ENCODE assay signal across 8 mouse cellular contexts in genomic region chr2:6267066-6267465, GRCm38 (mm10). TPM values are rescaled to one million over a fixed set of nuclear protein-coding genes. Genes with fewer than 3 reads are reported as not detected.
A peak's percentile ranks its signal among the peaks of the same experiment; 100 is the strongest.
DNase-seq lines count a peak whose midpoint lies in the region; ATAC-seq and TF ChIP-seq lines count a peak whose summit lies in the region.

No protein-coding gene starts in this region.

- H3K4me1 ChIP-seq in forebrain, postnatal 0 days (ENCODE audit: insufficient read depth): 0 out of 2 replicates have a peak, but pooled peaks cover 7% of the 10 kb centered on the region
- H3K4me1 ChIP-seq in forebrain, embryonic 11.5 days (replicated peaks; ENCODE audit: control insufficient read depth, insufficient read depth, low read length): 0 out of 2 replicates have a peak, but pooled peaks cover 4% of the 10 kb centered on the region
- H3K4me1 ChIP-seq in lung, embryonic 14.5 days (ENCODE audit: insufficient read depth): peaks cover 12% of the 10 kb centered on the region
- peaks cover 14% of the 10 kb centered on the region for H3K4me1 ChIP-seq in hindbrain, embryonic 14.5 days (replicated peaks; ENCODE audit: control insufficient read depth, insufficient read depth, low read length)
- H3K4me1 ChIP-seq in neural tube, embryonic 15.5 days: peaks cover 15% of the 10 kb centered on the region

- H3K9me3 ChIP-seq in forebrain, postnatal 0 days (ENCODE audit: low read length): no peaks in the 10 kb centered on the region
- no peaks in the 10 kb centered on the region; the same call in 1 of the 2 replicates for H3K9me3 ChIP-seq in forebrain, embryonic 11.5 days (ENCODE audit: control insufficient read depth, low read length)
- H3K9me3 ChIP-seq in lung, embryonic 14.5 days (ENCODE audit: low read depth, low read length): no peaks in the 10 kb centered on the region
- no peaks in the 10 kb centered on the region for H3K9me3 ChIP-seq in hindbrain, embryonic 14.5 days (ENCODE audit: control insufficient read depth, low read length)
- no peaks in the 10 kb centered on the region for H3K9me3 ChIP-seq in neural tube, embryonic 15.5 days (replicated peaks)

- DNase-seq in forebrain, postnatal 0 days: no peak
- DNase-seq in forebrain, embryonic 11.5 days (ENCODE audit: low spot score): no peak
- DNase-seq in lung, embryonic 14.5 days: no peak
- DNase-seq in lung, postnatal 4 days: no peak
- DNase-seq in hindbrain, embryonic 14.5 days (ENCODE audit: low spot score): no peak
- no peak for DNase-seq in cerebellum, postnatal 14 days
- no peak for DNase-seq in left cerebral cortex, postnatal 25 days (ENCODE audit: low spot score in 2 of 2)

- H3K4me2 ChIP-seq in forebrain, postnatal 0 days (ENCODE audit: low read depth): no peak overlapping the region
- H3K4me2 ChIP-seq in forebrain, embryonic 11.5 days (ENCODE audit: low read depth, low read length, severe bottlenecking): no peak overlapping the region
- H3K4me2 ChIP-seq in lung, embryonic 14.5 days: 0 out of 2 replicates have a peak overlapping the region, but pooled peaks have one; percentile 20
- H3K4me2 ChIP-seq in hindbrain, embryonic 14.5 days (replicated peaks): no peak overlapping the region
- H3K4me2 ChIP-seq in neural tube, embryonic 15.5 days: 0 out of 2 replicates have a peak overlapping the region, but pooled peaks have one; percentile 9

- 0 out of 2 replicates have a peak, but pooled peaks have one; percentile 6 for ATAC-seq in forebrain, postnatal 0 days
- no peak for ATAC-seq in forebrain, embryonic 11.5 days (replicated peaks; ENCODE audit: low FRiP score)
- ATAC-seq in lung, embryonic 14.5 days (ENCODE audit: insufficient read depth): no peak
- no peak for ATAC-seq in hindbrain, embryonic 14.5 days (ENCODE audit: low FRiP score)
- ATAC-seq in neural tube, embryonic 15.5 days (ENCODE audit: low FRiP score): no peak

- 42% methylated on average over 6 of the region's 6 CpGs for WGBS in forebrain, postnatal 0 days
- WGBS in forebrain, embryonic 11.5 days: 71% methylated on average over 6 of the region's 6 CpGs
- WGBS in lung, embryonic 14.5 days: 35% methylated on average over 6 of the region's 6 CpGs
- 31% methylated on average over 6 of the region's 6 CpGs for WGBS in hindbrain, embryonic 14.5 days
- WGBS in neural tube, embryonic 15.5 days: 32% methylated on average over 6 of the region's 6 CpGs

- H3K9ac ChIP-seq in forebrain, postnatal 0 days: no peak overlapping the region
- no peak overlapping the region for H3K9ac ChIP-seq in forebrain, embryonic 11.5 days (ENCODE audit: low read length)
- H3K9ac ChIP-seq in lung, embryonic 14.5 days: no peak overlapping the region
- no peak overlapping the region for H3K9ac ChIP-seq in hindbrain, embryonic 14.5 days
- no peak overlapping the region for H3K9ac ChIP-seq in neural tube, embryonic 15.5 days (replicated peaks)

- no peaks in the 10 kb centered on the region for H3K27me3 ChIP-seq in forebrain, postnatal 0 days (ENCODE audit: insufficient read depth, low read length)
- peaks cover 49% of the 10 kb centered on the region for H3K27me3 ChIP-seq in forebrain, embryonic 11.5 days (ENCODE audit: control insufficient read depth, insufficient read depth, low read length)
- H3K27me3 ChIP-seq in lung, embryonic 14.5 days (ENCODE audit: insufficient read depth, low read length): no peaks in the 10 kb centered on the region
- H3K27me3 ChIP-seq in hindbrain, embryonic 14.5 days (ENCODE audit: control insufficient read depth, insufficient read depth, low read length): no peaks in the 10 kb centered on the region
- no peaks in the 10 kb centered on the region for H3K27me3 ChIP-seq in neural tube, embryonic 15.5 days (replicated peaks)

- TF ChIP-seq CTCF in forebrain, postnatal 0 days (IDR thresholded peaks at IDR 0.05; ENCODE audit: low read depth): no peak
- TF ChIP-seq CTCF in lung, embryonic 14.5 days (IDR thresholded peaks at IDR 0.05; ENCODE audit: low read depth): no peak

- H3K4me3 ChIP-seq in forebrain, postnatal 0 days (ENCODE audit: low read depth, low read length): no peak overlapping the region
- no peak overlapping the region for H3K4me3 ChIP-seq in forebrain, embryonic 11.5 days (ENCODE audit: low read depth, low read length)
- no peak overlapping the region for H3K4me3 ChIP-seq in lung, embryonic 14.5 days (ENCODE audit: low read depth, low read length)
- no peak overlapping the region for H3K4me3 ChIP-seq in hindbrain, embryonic 14.5 days (replicated peaks; ENCODE audit: low read length)
- H3K4me3 ChIP-seq in neural tube, embryonic 15.5 days (replicated peaks): no peak overlapping the region

- intact Hi-C loops in left cerebral cortex, postnatal 25 days (cut with DNase I): no loop called here

- H3K27ac ChIP-seq in forebrain, postnatal 0 days (ENCODE audit: low read depth, low read length): no peak overlapping the region; the same call in 1 of the 2 replicates
- H3K27ac ChIP-seq in forebrain, embryonic 11.5 days (ENCODE audit: low read depth, low read length): no peak overlapping the region
- H3K27ac ChIP-seq in lung, embryonic 14.5 days (ENCODE audit: low read depth): no peak overlapping the region
- peak overlapping the region; percentile 53 for H3K27ac ChIP-seq in hindbrain, embryonic 14.5 days
- peak overlapping the region; percentile 54 for H3K27ac ChIP-seq in neural tube, embryonic 15.5 days (replicated peaks)

- no peaks in the 10 kb centered on the region for H3K36me3 ChIP-seq in forebrain, postnatal 0 days (ENCODE audit: insufficient read depth)
- H3K36me3 ChIP-seq in forebrain, embryonic 11.5 days (ENCODE audit: control insufficient read depth, insufficient read depth, low read length): no peaks in the 10 kb centered on the region
- no peaks in the 10 kb centered on the region for H3K36me3 ChIP-seq in lung, embryonic 14.5 days (ENCODE audit: insufficient read depth)
- H3K36me3 ChIP-seq in hindbrain, embryonic 14.5 days (replicated peaks; ENCODE audit: control insufficient read depth, insufficient read depth): no peaks in the 10 kb centered on the region
- no peaks in the 10 kb centered on the region for H3K36me3 ChIP-seq in neural tube, embryonic 15.5 days

RNA-seq across cellular contexts. Expression of gene Echdc3, which starts 54.2 kb away (rescaled TPM):
- 1.5 TPM in 2 replicates for total RNA-seq in forebrain, postnatal 0 days (2014; rRNA removed)
- polyA plus RNA-seq in forebrain, postnatal 0 days (2015; fragmentation: Nextera tagmentation; extraction: Ambion mirVana): 0.96 and 1.5 TPM in 2 replicates
- 2.3 and 2.9 TPM in 2 replicates for polyA plus RNA-seq in forebrain, embryonic 11.5 days (2014; fragmentation: Nextera tagmentation; extraction: Ambion mirVana)
- polyA plus RNA-seq in lung, embryonic 14.5 days (2014; fragmentation: Nextera tagmentation; extraction: Ambion mirVana): 6.1 and 8.1 TPM in 2 replicates
- polyA plus RNA-seq in hindbrain, embryonic 14.5 days (2014; fragmentation: Nextera tagmentation; extraction: Ambion mirVana): 1.1 and 1.3 TPM in 2 replicates
- polyA plus RNA-seq in neural tube, embryonic 15.5 days (2015; fragmentation: Nextera tagmentation; extraction: Ambion mirVana): 1.3 and 3.2 TPM in 2 replicates
- total RNA-seq in left cerebral cortex, postnatal 25 days (2021): 1 to 10 TPM in 1 of 2 experiments, under 1 TPM in 1; 0.76 to 1.1 TPM

RNA-seq across cellular contexts. Expression of gene Usp6nl, which starts 55.4 kb away (rescaled TPM):
- 13.5 and 18.3 TPM in 2 replicates for total RNA-seq in forebrain, postnatal 0 days (2014; rRNA removed)
- polyA plus RNA-seq in forebrain, postnatal 0 days (2015; fragmentation: Nextera tagmentation; extraction: Ambion mirVana): 3.8 and 6.5 TPM in 2 replicates
- 12.8 and 18.3 TPM in 2 replicates for polyA plus RNA-seq in forebrain, embryonic 11.5 days (2014; fragmentation: Nextera tagmentation; extraction: Ambion mirVana)
- 15.3 and 16.7 TPM in 2 replicates for polyA plus RNA-seq in lung, embryonic 14.5 days (2014; fragmentation: Nextera tagmentation; extraction: Ambion mirVana)
- 9.5 and 9.9 TPM in 2 replicates for polyA plus RNA-seq in hindbrain, embryonic 14.5 days (2014; fragmentation: Nextera tagmentation; extraction: Ambion mirVana)
- polyA plus RNA-seq in neural tube, embryonic 15.5 days (2015; fragmentation: Nextera tagmentation; extraction: Ambion mirVana): 6.5 TPM in 2 replicates
- total RNA-seq in left cerebral cortex, postnatal 25 days (2021): 10 to 100 TPM; 19.5 to 21.5 TPM

Comparison
In these comparisons a context has a peak if more than half of its experiments do, and no peak if none do; other contexts are left out.
1. H3K27ac ChIP-seq: peak in hindbrain, embryonic 14.5 days (single experiment) and neural tube, embryonic 15.5 days (single experiment); none in forebrain, postnatal 0 days (single experiment), forebrain, embryonic 11.5 days (single experiment) and lung, embryonic 14.5 days (single experiment).
2. H3K4me2 ChIP-seq: peak in lung, embryonic 14.5 days (single experiment) and neural tube, embryonic 15.5 days (single experiment); none in forebrain, postnatal 0 days (single experiment), forebrain, embryonic 11.5 days (single experiment) and hindbrain, embryonic 14.5 days (single experiment).